Mouse (Mus musculus): ENCODE measurements around the gene Pnrc2. TPM values are rescaled to one million over a fixed set of nuclear protein-coding genes. Genes with fewer than 3 reads are reported as not detected.

Pnrc2 gene
- polyA plus RNA-seq, 1 experiment from 2014 or later, result 205 TPM

- no peaks in the 10 kb centered on the region; the same call in 1 of the 2 replicates for H3K9me3 ChIP-seq
- DNase-seq (ENCODE audit: extremely low spot score, low spot score), result no peak
- no peaks in the 10 kb centered on the region for H3K27me3 ChIP-seq (ENCODE audit: poor library complexity, severe bottlenecking)
- H3K4me3 ChIP-seq, result no peak overlapping the region
- H3K36me3 ChIP-seq (replicated peaks), result no peaks in the 10 kb centered on the region
- WGBS, result 92% methylated on average over 24 of the region's 24 CpGs
- no peak overlapping the region for H3K27ac ChIP-seq
- peaks cover 18% of the 10 kb centered on the region for H3K4me1 ChIP-seq
These were observed 14.9 kb upstream of the Pnrc2 start for GRCm38 (mm10) chr4:135888448-135889057.

- H3K36me3 ChIP-seq (replicated peaks), result no peaks in the 10 kb centered on the region
- WGBS, result 92% methylated on average over 4 of the region's 4 CpGs
- H3K27me3 ChIP-seq (ENCODE audit: poor library complexity, severe bottlenecking), result no peaks in the 10 kb centered on the region
- no peaks in the 10 kb centered on the region; the same call in 1 of the 2 replicates for H3K9me3 ChIP-seq
- no peak overlapping the region for H3K4me3 ChIP-seq
- H3K4me1 ChIP-seq, result peaks cover 24% of the 10 kb centered on the region
- no peak overlapping the region for H3K27ac ChIP-seq
- DNase-seq (ENCODE audit: extremely low spot score, low spot score), result no peak
These were observed 12.5 kb upstream of the Pnrc2 start for GRCm38 (mm10) chr4:135886184-135886583.

- Histone ChIP-seq H3K36me3 (replicated peaks) (no peaks in the 10 kb centered on the region), H3K4me1 (peaks cover 24% of the 10 kb centered on the region), H3K4me3 (no peak overlapping the region), H3K27ac (no peak overlapping the region), H3K27me3 (ENCODE audit: poor library complexity, severe bottlenecking) (no peaks in the 10 kb centered on the region), H3K9me3 (no peaks in the 10 kb centered on the region; the same call in 1 of the 2 replicates)
- no peak for DNase-seq (ENCODE audit: extremely low spot score, low spot score)
- 87% methylated on average over 12 of the region's 12 CpGs for WGBS
These were observed 12.0 kb upstream of the Pnrc2 start for GRCm38 (mm10) chr4:135885676-135886075.

GRCm38 (mm10) chr4:135884531-135884930 is 10.9 kb upstream of the Pnrc2 start:
- Histone ChIP-seq H3K9me3 (no peaks in the 10 kb centered on the region; the same call in 1 of the 2 replicates), H3K36me3 (replicated peaks) (no peaks in the 10 kb centered on the region), H3K4me3 (no peak overlapping the region), H3K4me1 (peaks cover 24% of the 10 kb centered on the region), H3K27me3 (ENCODE audit: poor library complexity, severe bottlenecking) (no peaks in the 10 kb centered on the region), H3K27ac (peak overlapping the region; percentile 71)
- no peak for DNase-seq (ENCODE audit: extremely low spot score, low spot score)
- 64% methylated on average over 6 of the region's 6 CpGs for WGBS

- no peaks in the 10 kb centered on the region; the same call in 1 of the 2 replicates for H3K9me3 ChIP-seq
- H3K27me3 ChIP-seq (ENCODE audit: poor library complexity, severe bottlenecking), result no peaks in the 10 kb centered on the region
- 60% methylated on average over 7 of the region's 7 CpGs for WGBS
- peak overlapping the region; percentile 71 for H3K27ac ChIP-seq
- H3K4me1 ChIP-seq, result peaks cover 24% of the 10 kb centered on the region
- no peak for DNase-seq (ENCODE audit: extremely low spot score, low spot score)
- H3K4me3 ChIP-seq, result no peak overlapping the region
- no peaks in the 10 kb centered on the region for H3K36me3 ChIP-seq (replicated peaks)
These were observed 10.3 kb upstream of the Pnrc2 start for GRCm38 (mm10) chr4:135883881-135884516.

GRCm38 (mm10) chr4:135883401-135883851 is 9.8 kb upstream of the Pnrc2 start:
- Histone ChIP-seq H3K27me3 (ENCODE audit: poor library complexity, severe bottlenecking) (no peaks in the 10 kb centered on the region), H3K4me1 (peaks cover 24% of the 10 kb centered on the region), H3K9me3 (no peaks in the 10 kb centered on the region; the same call in 1 of the 2 replicates), H3K36me3 (replicated peaks) (no peaks in the 10 kb centered on the region), H3K27ac (peak overlapping the region; percentile 71; the same call in 1 of the 2 replicates), H3K4me3 (no peak overlapping the region)
- no peak for DNase-seq (ENCODE audit: extremely low spot score, low spot score)
- WGBS, result 61% methylated on average over 10 of the region's 10 CpGs

GRCm38 (mm10) chr4:135882023-135882422 is 8.4 kb upstream of the Pnrc2 start:
- H3K9me3 ChIP-seq, result no peaks in the 10 kb centered on the region
- DNase-seq (ENCODE audit: extremely low spot score, low spot score), result no peak
- H3K4me3 ChIP-seq, result no peak overlapping the region
- no peaks in the 10 kb centered on the region for H3K27me3 ChIP-seq (ENCODE audit: poor library complexity, severe bottlenecking)
- H3K27ac ChIP-seq, result no peak overlapping the region
- WGBS, result 84% methylated on average over 6 of the region's 6 CpGs
- no peaks in the 10 kb centered on the region for H3K36me3 ChIP-seq (replicated peaks)
- H3K4me1 ChIP-seq, result peaks cover 26% of the 10 kb centered on the region

- no peaks in the 10 kb centered on the region for H3K9me3 ChIP-seq
- WGBS, result 90% methylated on average over 10 of the region's 10 CpGs
- peaks cover 41% of the 10 kb centered on the region for H3K4me1 ChIP-seq
- no peaks in the 10 kb centered on the region for H3K27me3 ChIP-seq (ENCODE audit: poor library complexity, severe bottlenecking)
- no peaks in the 10 kb centered on the region for H3K36me3 ChIP-seq (replicated peaks)
- no peak overlapping the region for H3K27ac ChIP-seq
- no peak overlapping the region for H3K4me3 ChIP-seq
- no peak for DNase-seq (ENCODE audit: extremely low spot score, low spot score)
These were observed 6.9 kb upstream of the Pnrc2 start for GRCm38 (mm10) chr4:135880576-135880975.

- Histone ChIP-seq H3K27me3 (ENCODE audit: poor library complexity, severe bottlenecking) (no peaks in the 10 kb centered on the region), H3K27ac (no peak overlapping the region), H3K9me3 (no peaks in the 10 kb centered on the region), H3K4me1 (peaks cover 43% of the 10 kb centered on the region), H3K4me3 (no peak overlapping the region), H3K36me3 (replicated peaks) (no peaks in the 10 kb centered on the region)
- DNase-seq (ENCODE audit: extremely low spot score, low spot score), result no peak
- 89% methylated on average over 6 of the region's 6 CpGs for WGBS
These were observed 6.4 kb upstream of the Pnrc2 start for GRCm38 (mm10) chr4:135880018-135880417.

GRCm38 (mm10) chr4:135879021-135879420 is 5.4 kb upstream of the Pnrc2 start:
- DNase-seq (ENCODE audit: extremely low spot score, low spot score), result no peak
- WGBS, result 76% methylated on average over 6 of the region's 6 CpGs
- peaks cover 43% of the 10 kb centered on the region for H3K4me1 ChIP-seq
- H3K27me3 ChIP-seq (ENCODE audit: poor library complexity, severe bottlenecking), result no peaks in the 10 kb centered on the region
- no peak overlapping the region for H3K27ac ChIP-seq
- no peaks in the 10 kb centered on the region for H3K9me3 ChIP-seq
- no peak overlapping the region for H3K4me3 ChIP-seq
- H3K36me3 ChIP-seq (replicated peaks), result no peaks in the 10 kb centered on the region

GRCm38 (mm10) chr4:135877742-135878141 is 4.1 kb upstream of the Pnrc2 start:
- Histone ChIP-seq H3K27me3 (ENCODE audit: poor library complexity, severe bottlenecking) (no peaks in the 10 kb centered on the region), H3K27ac (no peak overlapping the region), H3K36me3 (replicated peaks) (peaks cover 3% of the 10 kb centered on the region), H3K4me3 (no peak overlapping the region), H3K9me3 (no peaks in the 10 kb centered on the region), H3K4me1 (peaks cover 35% of the 10 kb centered on the region)
- DNase-seq (ENCODE audit: extremely low spot score, low spot score), result no peak
- WGBS, result 73% methylated on average over 2 of the region's 2 CpGs

GRCm38 (mm10) chr4:135876583-135877020 is 3.0 kb upstream of the Pnrc2 start:
- 7% methylated on average over 16 of the region's 16 CpGs for WGBS
- H3K27me3 ChIP-seq (ENCODE audit: poor library complexity, severe bottlenecking), result no peaks in the 10 kb centered on the region
- H3K36me3 ChIP-seq (replicated peaks), result peaks cover 15% of the 10 kb centered on the region
- H3K4me1 ChIP-seq, result peaks cover 46% of the 10 kb centered on the region
- DNase-seq (ENCODE audit: extremely low spot score, low spot score), result peak; percentile 57
- H3K27ac ChIP-seq, result peak overlapping the region; percentile 100
- H3K4me3 ChIP-seq, result peak overlapping the region; percentile 29
- H3K9me3 ChIP-seq, result no peaks in the 10 kb centered on the region

- Histone ChIP-seq H3K4me3 (peak overlapping the region; percentile 29), H3K27ac (peak overlapping the region; percentile 100), H3K4me1 (peaks cover 51% of the 10 kb centered on the region), H3K27me3 (ENCODE audit: poor library complexity, severe bottlenecking) (no peaks in the 10 kb centered on the region), H3K36me3 (replicated peaks) (peaks cover 20% of the 10 kb centered on the region), H3K9me3 (no peaks in the 10 kb centered on the region)
- 8% methylated on average over 9 of the region's 9 CpGs for WGBS
- peak; percentile 53 for DNase-seq (ENCODE audit: extremely low spot score, low spot score)
These were observed 2.4 kb upstream of the Pnrc2 start for GRCm38 (mm10) chr4:135875991-135876582.
